Mouse (Mus musculus) neural tube, embryonic 15.5 days (tissue): ENCODE results near the gene Rab30. TPM values are rescaled to one million over a fixed set of nuclear protein-coding genes. Genes with fewer than 3 reads are reported as not detected.

Experiments used
- ATAC-seq: fragments of 200-750 bp; cut with Nextera tagmentation; 2 replicates; pipeline ENCODE4 v1.8.0; 2017; ENCODE audit warnings: mild to moderate bottlenecking, moderate TSS enrichment, moderate library complexity; ENCODE audit not compliant: low FRiP score
- H3K27ac ChIP-seq: fragments of 300-500 bp; sonication (generic); replicated peaks from 2 replicates; pipeline ENCODE4 v1.5.1; 2015; ENCODE audit warnings: mild to moderate bottlenecking, inconsistent platforms
- H3K27me3 ChIP-seq: fragments of 300-500 bp; sonication (generic); replicated peaks from 2 replicates; pipeline ENCODE4 v1.6.1; 2015; ENCODE audit warnings: inconsistent platforms
- H3K36me3 ChIP-seq: fragments of 300-500 bp; sonication (generic); 2 replicates; pipeline ENCODE4 v1.6.1; 2015; ENCODE audit warnings: inconsistent platforms
- H3K4me1 ChIP-seq: fragments of 300-500 bp; sonication (generic); 2 replicates; pipeline ENCODE4 v1.6.1; 2015; ENCODE audit warnings: inconsistent platforms
- H3K4me2 ChIP-seq: fragments of 300-500 bp; sonication (generic); 2 replicates; pipeline ENCODE4 v1.6.1; 2015; ENCODE audit warnings: inconsistent platforms, mild to moderate bottlenecking, moderate library complexity
- H3K4me3 ChIP-seq: fragments of 300-500 bp; sonication (generic); replicated peaks from 2 replicates; pipeline ENCODE4 v1.5.1; 2015; ENCODE audit warnings: mild to moderate bottlenecking, inconsistent platforms
- H3K9ac ChIP-seq: fragments of 300-500 bp; sonication (generic); replicated peaks from 2 replicates; pipeline ENCODE4 v1.6.1; 2015; ENCODE audit warnings: mild to moderate bottlenecking, inconsistent platforms
- H3K9me3 ChIP-seq: fragments of 300-500 bp; sonication (generic); replicated peaks from 2 replicates; pipeline ENCODE4 v1.6.1; 2016; ENCODE audit warnings: inconsistent platforms
- WGBS: fragments of 180-500 bp; shearing (Covaris S2); methylation state at CpG from one replicate; pipeline ENCODE4 v1.1.7; 2015; ENCODE audit warnings: mixed read lengths; 5-methylcytosine and 5-hydroxymethylcytosine counted together
- polyA plus RNA-seq: library from polyadenylated mRNA; unstranded; fragments of >200 nt; fragmentation: Nextera tagmentation; extraction: Ambion mirVana; gene quantifications from 2 replicates; pipeline ENCODE4 v1.2.1, GENCODE M21; 2015

Rab30 gene
- polyA plus RNA-seq, 1 experiment from 2014 or later, result 23.5 TPM

- no peak overlapping the region for H3K4me3 ChIP-seq
- H3K27ac ChIP-seq, result no peak overlapping the region
- no peaks in the 10 kb centered on the region for H3K27me3 ChIP-seq
- WGBS, result 97% methylated on average over 4 of the region's 4 CpGs
- H3K9me3 ChIP-seq, result no peaks in the 10 kb centered on the region
- ATAC-seq, result no peak
- no peaks in the 10 kb centered on the region for H3K36me3 ChIP-seq
- peaks cover 18% of the 10 kb centered on the region for H3K4me1 ChIP-seq
- H3K4me2 ChIP-seq, result no peak overlapping the region
- H3K9ac ChIP-seq, result no peak overlapping the region
These were observed 130.2 kb downstream of the Rab30 start for GRCm38 (mm10) chr7:92871596-92871995.

DNA sequence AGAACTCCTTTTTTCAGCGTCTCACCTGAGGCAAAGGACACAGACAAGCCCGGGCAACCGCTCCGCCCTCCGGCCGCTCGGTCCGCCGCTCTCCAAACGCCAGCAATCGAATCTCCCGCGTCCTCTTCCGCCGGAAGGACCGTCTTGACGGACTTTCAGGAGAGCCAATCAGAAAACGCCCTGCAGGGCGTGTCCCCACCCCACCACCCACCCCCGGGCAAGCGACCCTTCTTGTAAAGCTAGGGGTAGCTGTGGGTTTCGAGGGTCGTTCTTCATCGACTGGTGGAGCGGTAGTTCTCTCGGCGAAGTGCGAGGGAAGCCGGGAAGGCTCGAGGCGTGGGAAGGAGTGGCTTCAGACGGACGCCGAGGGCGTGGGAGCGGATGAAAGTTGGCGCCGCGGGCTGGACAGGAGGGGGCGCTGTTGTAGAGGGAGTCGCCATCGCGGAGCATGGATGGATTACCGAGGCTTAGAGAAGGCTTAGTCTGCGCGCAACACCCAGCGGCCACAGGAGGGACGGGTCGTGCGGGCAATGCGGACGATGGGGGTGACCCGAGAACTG lies 132.8 kb downstream of the Rab30 start, which contains the start of the genes Ddias and Prcp:
Gene Ddias (minus strand): TSS at position 132 of the 560 bp plus-strand sequence.
Gene Prcp (plus strand): TSS at position 355 of the 560 bp plus-strand sequence.
- 1% methylated on average over 53 of the region's 53 CpGs for WGBS

DNA sequence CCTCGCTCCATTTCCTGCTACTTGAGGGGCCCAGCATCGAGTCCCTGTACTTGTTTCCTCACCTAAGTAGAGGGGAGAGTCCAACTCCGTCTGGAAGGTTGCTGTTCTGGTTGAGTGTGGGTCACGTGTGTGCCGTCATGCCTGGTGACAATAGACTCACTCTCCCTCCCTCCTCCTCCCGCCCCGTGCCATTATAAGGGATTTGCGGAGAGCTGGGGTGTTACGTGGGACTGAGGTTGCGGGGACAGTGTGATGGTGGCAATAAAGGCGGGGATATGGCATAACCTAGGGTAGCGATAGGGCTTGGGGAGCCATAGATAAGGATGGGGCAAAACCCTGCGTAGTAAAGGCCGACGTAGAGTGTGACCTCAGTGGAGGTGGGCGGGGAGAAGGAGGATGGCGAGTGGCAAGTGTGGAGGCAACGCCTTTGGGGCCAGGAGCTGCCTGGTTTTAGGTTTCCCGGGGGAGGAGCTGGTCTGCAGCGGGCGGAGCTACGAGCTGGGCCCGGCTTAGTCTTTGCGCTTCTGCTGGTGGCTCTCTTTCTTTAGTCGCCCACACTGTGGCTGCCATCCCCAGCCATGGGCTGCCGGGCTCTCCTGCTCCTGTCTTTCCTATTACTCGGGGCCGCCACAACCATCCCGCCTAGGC lies 133.5 kb downstream of the Rab30 start:
- peak; percentile 91 for ATAC-seq
- Histone ChIP-seq H3K27me3 (no peaks in the 10 kb centered on the region), H3K4me3 (peak overlapping the region; percentile 70), H3K9me3 (no peaks in the 10 kb centered on the region), H3K4me2 (peak overlapping the region; percentile 76), H3K36me3 (no peaks in the 10 kb centered on the region), H3K27ac (peak overlapping the region; percentile 98), H3K4me1 (peaks cover 23% of the 10 kb centered on the region), H3K9ac (peak overlapping the region; percentile 80)
- WGBS, result under 1% methylated on average over 28 of the region's 29 CpGs

More for the DNA sequence above, 132.8 kb downstream of the Rab30 start, which contains the start of the genes Ddias and Prcp:
- H3K27me3 ChIP-seq, result no peaks in the 10 kb centered on the region
- no peaks in the 10 kb centered on the region for H3K36me3 ChIP-seq
- ATAC-seq, result peak; percentile 90
- H3K4me1 ChIP-seq, result peaks cover 23% of the 10 kb centered on the region
- H3K9me3 ChIP-seq, result no peaks in the 10 kb centered on the region
- peak within 1 kb of the TSS; percentile 80 for H3K9ac ChIP-seq
- H3K4me2 ChIP-seq, result peak within 1 kb of the TSS; percentile 76
- H3K4me3 ChIP-seq, result peak within 1 kb of the TSS; percentile 70
- H3K27ac ChIP-seq, result peak within 1 kb of the TSS; percentile 98

- Histone ChIP-seq H3K4me1 (peaks cover 23% of the 10 kb centered on the region), H3K9me3 (no peaks in the 10 kb centered on the region), H3K4me2 (peak overlapping the region; percentile 76), H3K27ac (peak overlapping the region; percentile 33; the same call in 1 of the 2 replicates), H3K9ac (no peak overlapping the region), H3K27me3 (no peaks in the 10 kb centered on the region), H3K36me3 (no peaks in the 10 kb centered on the region), H3K4me3 (peak overlapping the region; percentile 70)
- no peak for ATAC-seq
- 34% methylated on average over 3 of the region's 3 CpGs for WGBS
These were observed 134.7 kb downstream of the Rab30 start for GRCm38 (mm10) chr7:92876066-92876465.

DNA sequence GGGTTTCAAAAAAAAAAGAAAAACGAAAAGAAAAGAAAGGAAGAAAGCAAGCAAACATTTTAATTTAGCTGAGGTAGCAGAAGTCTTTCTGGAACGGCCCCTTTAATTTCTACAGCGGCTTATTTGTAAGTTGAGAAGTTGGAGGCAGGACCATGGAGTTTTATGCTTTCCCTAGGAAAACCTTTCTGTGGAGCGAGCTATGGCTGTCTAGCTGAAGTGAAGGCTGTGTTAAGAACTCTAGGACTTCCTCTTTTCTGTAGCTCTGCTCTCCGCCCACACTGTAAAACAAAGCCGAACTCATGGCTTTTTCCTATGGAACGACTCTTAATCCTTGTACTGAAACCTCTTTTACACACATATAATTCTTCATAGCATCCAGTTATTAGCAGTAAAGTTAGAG lies 135.1 kb downstream of the Rab30 start:
- WGBS, result 30% methylated on average over 7 of the region's 7 CpGs
- no peaks in the 10 kb centered on the region for H3K9me3 ChIP-seq
- H3K4me2 ChIP-seq, result peak overlapping the region; percentile 76
- H3K4me1 ChIP-seq, result peaks cover 23% of the 10 kb centered on the region
- 0 out of 2 replicates have a peak overlapping the region, but pooled peaks have one; percentile 14 for H3K9ac ChIP-seq
- ATAC-seq, result no peak
- H3K36me3 ChIP-seq, result no peaks in the 10 kb centered on the region
- H3K4me3 ChIP-seq, result peak overlapping the region; percentile 13
- no peaks in the 10 kb centered on the region for H3K27me3 ChIP-seq
- 0 out of 2 replicates have a peak overlapping the region, but pooled peaks have one; percentile 18 for H3K27ac ChIP-seq

- Histone ChIP-seq H3K4me1 (peaks cover 19% of the 10 kb centered on the region), H3K27ac (no peak overlapping the region), H3K9me3 (no peaks in the 10 kb centered on the region), H3K27me3 (no peaks in the 10 kb centered on the region), H3K9ac (no peak overlapping the region), H3K4me2 (no peak overlapping the region), H3K36me3 (no peaks in the 10 kb centered on the region), H3K4me3 (no peak overlapping the region)
- no peak for ATAC-seq
- 87% methylated on average over 7 of the region's 7 CpGs for WGBS
These were observed 137.3 kb downstream of the Rab30 start for GRCm38 (mm10) chr7:92878575-92879285.

DNA sequence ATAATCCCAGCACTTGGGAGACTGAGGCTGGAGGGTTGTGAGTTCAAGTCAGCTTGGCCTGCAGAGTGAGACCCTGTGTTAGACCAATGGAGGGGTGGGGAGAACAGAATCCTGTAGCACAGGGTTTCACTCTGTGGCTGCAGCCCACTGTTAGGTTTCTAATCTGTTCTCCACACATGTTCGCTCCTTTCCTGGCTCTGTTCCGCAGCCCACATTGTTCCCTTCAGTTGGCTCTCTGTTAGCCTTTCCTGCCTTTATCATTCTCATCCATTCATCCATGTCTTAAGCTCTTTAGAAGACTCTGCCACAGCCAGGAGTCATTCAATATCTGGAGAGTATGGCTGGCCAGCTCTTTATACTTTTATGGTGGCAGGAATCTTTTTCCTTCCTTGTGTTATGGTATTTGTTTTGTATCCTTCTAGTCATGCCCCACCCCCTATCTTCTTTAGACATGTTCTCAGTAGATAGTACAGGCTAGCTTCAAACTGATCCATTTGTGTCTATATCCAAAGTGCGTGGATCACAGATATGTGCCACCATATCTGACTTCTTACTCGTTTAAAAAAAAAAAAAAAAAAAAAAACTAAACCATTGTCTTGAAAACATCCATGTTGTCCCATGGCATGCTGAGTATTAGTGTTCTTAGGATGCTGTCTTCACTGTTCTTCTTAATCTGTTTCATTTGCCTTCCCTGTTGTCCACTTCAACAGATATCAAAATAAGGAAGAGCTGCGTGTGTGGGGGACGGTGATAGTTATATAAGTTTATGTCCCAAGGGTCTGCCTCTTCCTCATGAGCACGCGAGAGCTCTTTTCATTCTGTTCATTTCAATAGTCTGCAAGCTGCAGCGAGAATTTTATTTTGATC lies 142.7 kb downstream of the Rab30 start:
- Histone ChIP-seq H3K27me3 (no peaks in the 10 kb centered on the region), H3K27ac (no peak overlapping the region), H3K36me3 (no peaks in the 10 kb centered on the region), H3K9ac (no peak overlapping the region), H3K9me3 (no peaks in the 10 kb centered on the region), H3K4me2 (no peak overlapping the region), H3K4me3 (no peak overlapping the region), H3K4me1 (no peaks in the 10 kb centered on the region)
- 88% methylated on average over 9 of the region's 9 CpGs for WGBS
- no peak for ATAC-seq

- ATAC-seq, result no peak
- 80% methylated on average over 6 of the region's 6 CpGs for WGBS
These were observed 143.7 kb downstream of the Rab30 start for GRCm38 (mm10) chr7:92884998-92885660.

GRCm38 (mm10) chr7:92886801-92887200 lies 145.4 kb downstream of the Rab30 start:
- no peak overlapping the region for H3K9ac ChIP-seq
- WGBS, result 86% methylated on average over 7 of the region's 7 CpGs
- no peak for ATAC-seq

More at GRCm38 (mm10) chr7:92884998-92885660, 143.7 kb downstream of the Rab30 start:
- no peak overlapping the region for H3K9ac ChIP-seq
- H3K27me3 ChIP-seq, result no peaks in the 10 kb centered on the region
- H3K4me2 ChIP-seq, result no peak overlapping the region
- no peak overlapping the region for H3K4me3 ChIP-seq
- H3K9me3 ChIP-seq, result no peaks in the 10 kb centered on the region
- H3K4me1 ChIP-seq, result no peaks in the 10 kb centered on the region
- no peaks in the 10 kb centered on the region for H3K36me3 ChIP-seq
- H3K27ac ChIP-seq, result no peak overlapping the region

DNA sequence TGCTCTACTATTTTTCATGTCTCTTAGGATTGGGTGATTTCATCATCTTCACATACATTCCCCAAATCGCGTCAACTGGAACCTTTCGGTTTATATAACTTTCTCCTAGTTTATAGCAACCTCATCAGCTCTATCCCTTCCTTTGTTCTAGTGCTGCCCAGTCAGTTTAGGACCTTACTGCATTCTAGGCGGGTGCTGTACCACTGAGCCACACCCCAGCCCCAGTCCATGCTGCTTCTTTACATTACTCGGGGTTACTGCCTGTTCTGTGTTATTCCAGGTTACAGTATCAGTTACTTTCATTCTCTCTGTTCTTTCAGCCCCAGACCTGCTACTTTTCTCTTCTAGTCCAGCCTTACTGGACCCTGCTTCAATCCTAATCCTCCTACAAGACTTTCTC lies 145.8 kb downstream of the Rab30 start:
- WGBS, result 91% methylated on average over 5 of the region's 5 CpGs
- 0 out of 2 replicates have a peak, but pooled peaks cover 5% of the 10 kb centered on the region for H3K4me1 ChIP-seq
- no peaks in the 10 kb centered on the region for H3K9me3 ChIP-seq
- H3K36me3 ChIP-seq, result no peaks in the 10 kb centered on the region
- no peaks in the 10 kb centered on the region for H3K27me3 ChIP-seq
- no peak overlapping the region for H3K27ac ChIP-seq
- no peak for ATAC-seq
- H3K4me3 ChIP-seq, result no peak overlapping the region
- no peak overlapping the region for H3K4me2 ChIP-seq
- no peak overlapping the region for H3K9ac ChIP-seq

More at GRCm38 (mm10) chr7:92886801-92887200, 145.4 kb downstream of the Rab30 start:
- Histone ChIP-seq H3K27me3 (no peaks in the 10 kb centered on the region), H3K9me3 (no peaks in the 10 kb centered on the region), H3K4me1 (0 out of 2 replicates have a peak, but pooled peaks cover 5% of the 10 kb centered on the region), H3K4me2 (no peak overlapping the region), H3K27ac (no peak overlapping the region), H3K36me3 (no peaks in the 10 kb centered on the region), H3K4me3 (no peak overlapping the region)
